Mouse (Mus musculus) right cerebral cortex, postnatal 10 days (tissue): ENCODE data around the gene Scnn1g.

Source experiments
- DNase-seq, 2 experiments: peaks; one replicate each; pipeline ENCODE4 v3.0.0; 2021; ENCODE audit warnings: low spot score in 2 of 2

The Scnn1g gene

DNA sequence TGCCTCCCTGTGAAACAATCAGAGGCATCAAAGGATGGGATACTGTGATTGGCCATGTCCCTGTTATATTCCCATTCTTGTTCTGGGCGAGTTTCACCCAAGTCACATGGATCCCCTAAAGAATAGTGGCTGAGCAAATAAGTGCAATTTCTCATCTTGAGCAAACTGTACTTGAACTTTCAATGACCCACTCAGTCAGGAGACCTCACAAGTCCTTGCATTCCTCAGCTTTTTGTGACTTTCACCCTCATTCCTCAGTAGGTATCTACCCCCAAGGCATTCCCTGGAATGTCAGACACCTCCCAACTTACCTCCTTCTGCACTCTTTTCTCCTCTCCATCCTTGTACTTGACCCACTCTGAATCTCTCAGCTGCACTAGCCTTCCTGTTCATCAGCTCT lies 44.3 kb downstream of the Scnn1g start:
- no peak for DNase-seq

GRCm38 (mm10) chr7:121778980-121779379 lies 44.7 kb downstream of the Scnn1g start:
- DNase-seq = no peak

- no peak for DNase-seq
Observed at GRCm38 (mm10) chr7:121779409-121779808, 45.1 kb downstream of the Scnn1g start.

GRCm38 (mm10) chr7:121782188-121782909 lies 48.1 kb downstream of the Scnn1g start:
- no peak for DNase-seq

DNA sequence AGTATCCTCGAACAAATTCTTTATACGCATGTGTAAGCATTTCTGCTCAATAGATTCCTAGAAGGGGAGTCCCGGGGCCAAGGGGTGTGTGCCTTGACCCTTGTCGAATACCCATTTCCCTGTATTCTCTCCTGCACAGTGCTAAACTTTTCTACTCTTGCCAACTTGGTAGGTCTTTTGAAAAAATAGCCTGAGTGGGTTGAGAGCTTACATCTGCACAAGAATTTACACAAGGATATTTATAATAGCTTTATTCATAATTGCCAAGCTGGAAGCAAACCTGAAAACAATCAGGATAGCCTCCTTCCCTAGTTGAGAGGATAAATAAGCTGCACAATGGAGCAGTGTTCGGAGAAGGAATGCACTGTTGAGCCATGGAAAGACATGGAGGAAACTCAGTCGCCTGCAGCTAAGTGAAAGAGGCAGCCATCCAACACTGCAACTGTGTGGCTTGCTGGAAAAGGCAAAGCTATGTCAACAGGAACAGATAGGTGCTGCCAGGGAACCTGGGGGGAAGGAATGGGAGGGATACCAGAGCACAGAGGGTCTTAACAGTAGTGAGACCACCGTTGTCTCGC lies 51.5 kb downstream of the Scnn1g start:
- DNase-seq = no peak

DNA sequence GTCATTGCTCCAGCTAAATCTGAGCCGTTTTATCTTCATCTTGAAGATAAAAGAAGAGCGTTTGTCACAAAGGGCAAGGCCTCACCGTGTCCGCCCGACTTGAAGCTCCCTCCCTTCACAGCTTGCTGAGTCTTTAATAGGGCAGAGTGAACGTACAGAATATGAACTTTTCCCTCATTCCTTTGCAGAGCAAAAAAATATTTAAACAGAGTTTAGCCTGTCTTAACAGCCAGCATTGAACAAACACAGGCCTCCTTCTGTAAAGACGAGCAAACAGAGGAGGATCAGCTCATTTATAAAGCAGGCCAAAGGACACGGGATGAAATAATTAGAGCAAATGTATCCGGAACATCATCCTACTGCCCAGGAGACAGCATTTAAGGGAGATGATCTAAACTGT lies 63.5 kb downstream of the Scnn1g start:
- no peak for DNase-seq

DNA sequence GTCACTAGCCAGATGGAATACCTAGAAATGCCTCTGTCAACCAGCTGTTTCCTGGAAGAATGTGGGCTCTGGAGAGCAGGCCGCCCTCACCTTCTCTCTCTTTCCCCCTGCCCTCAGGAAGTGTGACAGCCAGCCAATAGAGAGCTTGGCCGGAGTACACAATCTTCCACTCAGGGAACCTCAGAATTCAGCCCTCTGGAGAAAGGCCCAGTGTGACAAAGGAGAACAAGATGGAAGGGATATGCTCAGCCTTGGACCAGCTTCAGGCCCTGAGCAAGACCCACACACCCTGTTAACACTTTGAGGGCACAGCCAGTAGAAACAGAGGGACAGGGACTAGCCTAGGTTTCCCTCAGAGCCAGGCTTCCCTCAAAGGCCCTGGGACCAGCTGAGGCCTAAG lies 68.2 kb downstream of the Scnn1g start:
- DNase-seq = no peak

DNA sequence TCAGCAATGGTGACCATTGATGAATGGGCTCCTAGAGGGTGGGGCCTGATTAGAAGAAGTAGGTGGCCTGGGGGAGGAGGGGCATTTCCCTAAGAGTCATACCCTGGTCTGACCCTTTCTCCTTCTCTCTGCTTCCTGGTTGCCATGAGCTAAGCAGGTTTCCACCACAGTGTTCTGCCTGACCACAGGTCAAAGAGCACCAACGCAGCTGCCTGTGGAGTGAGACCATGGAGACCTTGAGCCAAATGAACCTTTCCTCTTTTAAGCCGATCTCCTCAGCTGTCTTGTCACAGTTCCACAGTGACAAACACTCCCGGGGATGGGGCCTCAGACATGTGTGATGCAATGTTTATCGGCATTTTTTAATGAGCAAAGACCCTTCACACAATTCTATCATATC lies 68.7 kb downstream of the Scnn1g start:
- no peak for DNase-seq

- peak; percentile 62 to 70 for DNase-seq
Observed at GRCm38 (mm10) chr7:121805811-121806496, 71.7 kb downstream of the Scnn1g start.

DNA sequence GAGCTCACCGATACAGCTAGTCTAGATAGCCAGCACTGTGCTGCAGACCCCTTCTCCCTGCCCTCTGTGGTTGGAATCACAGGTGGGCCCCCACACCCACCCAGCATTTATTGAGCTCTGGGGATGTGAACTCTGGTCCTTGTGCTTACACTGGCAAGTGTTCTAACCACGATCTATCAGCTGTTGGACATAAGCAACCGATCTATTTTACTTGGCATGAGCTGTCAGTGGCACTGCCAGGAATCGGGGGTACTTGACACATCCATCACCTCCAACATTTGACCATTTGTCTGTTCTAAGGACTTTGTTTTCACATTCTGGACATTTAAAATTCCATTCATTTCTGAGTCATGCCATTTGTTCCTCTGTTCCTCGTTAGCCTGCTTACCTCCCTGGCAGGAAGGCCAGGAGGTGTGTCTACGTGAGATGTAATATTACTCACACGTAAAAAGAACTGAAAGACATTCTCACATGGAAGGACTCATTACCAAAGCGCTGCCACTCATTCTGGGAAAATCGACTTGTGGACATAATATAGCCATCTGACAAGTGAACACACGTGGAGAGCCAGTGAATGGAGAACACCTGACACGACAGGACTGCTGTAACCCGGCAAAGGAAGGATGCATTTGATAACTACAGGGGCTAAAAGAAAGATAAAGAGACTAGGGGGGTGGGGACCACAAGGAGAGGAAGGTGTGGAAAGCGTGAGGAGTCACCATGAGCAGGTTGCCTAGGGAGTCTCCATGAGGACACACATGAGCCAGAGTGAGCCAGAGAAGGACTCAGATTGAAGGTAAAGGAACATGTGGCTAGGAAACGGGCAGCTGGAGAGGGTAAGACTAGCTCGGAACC lies 73.7 kb downstream of the Scnn1g start:
- DNase-seq = no peak
